ENCODE assay signal across 16 mouse cellular contexts in genomic region chr11:47387726-47388125, GRCm38 (mm10).
DNase-seq lines count a peak whose midpoint lies in the region; ATAC-seq and TF ChIP-seq lines count a peak whose summit lies in the region.
"Had no signal": no experiment of that assay in that cellular context is flagged by ENCODE, and none has a peak within 500 bp of the region (broad histone marks: within the 10 kb centered on the region; RNA-seq: fewer than 3 reads in every experiment).

No protein-coding gene starts in this region.

- 66% methylated on average over 3 of the region's 3 CpGs for WGBS in kidney, embryonic 14.5 days

- H3K4me3 ChIP-seq in gastrocnemius, adult 2 months = no peak overlapping the region
- no peak overlapping the region for H3K4me3 ChIP-seq in kidney, embryonic 14.5 days (ENCODE audit: low read length)
- H3K4me3 ChIP-seq: heart, embryonic 12.5 days; hindbrain, embryonic 10.5 days; kidney, embryonic 15.5 days; limb, embryonic 12.5 days; megakaryocyte, embryonic 14.5 days; midbrain, embryonic 15.5 days had no signal

- no peak overlapping the region for H3K4me2 ChIP-seq in kidney, embryonic 14.5 days (replicated peaks; ENCODE audit: low read depth, low read length)
- H3K4me2 ChIP-seq: heart, embryonic 12.5 days; kidney, embryonic 15.5 days; limb, embryonic 12.5 days; midbrain, embryonic 15.5 days had no signal

- ATAC-seq in kidney, embryonic 14.5 days (ENCODE audit: low FRiP score, low TSS enrichment) = no peak
- ATAC-seq: midbrain, embryonic 15.5 days had no signal

- no peaks in the 10 kb centered on the region for H3K36me3 ChIP-seq in kidney, embryonic 14.5 days (ENCODE audit: control insufficient read depth, insufficient read depth, low read length)
- H3K36me3 ChIP-seq: heart, embryonic 12.5 days; hindbrain, embryonic 10.5 days; kidney, embryonic 15.5 days; limb, embryonic 12.5 days; midbrain, embryonic 15.5 days had no signal

- intact Hi-C loops in gastrocnemius, adult 2 months (cut with DNase I) = loop anchor here (1.0 to 10.0 kb wide), 2 partner anchors 373 to 467 kb away; no protein-coding TSS in a partner anchor
- intact Hi-C loops in gastrocnemius, postnatal 36 days (cut with DNase I) = loop anchor here (5.0 kb wide), 1 partner anchor 365 kb away; no protein-coding TSS in a partner anchor

- H3K27ac ChIP-seq in gastrocnemius, adult 2 months = no peak overlapping the region
- H3K27ac ChIP-seq in kidney, embryonic 14.5 days (ENCODE audit: low read depth, low read length) = no peak overlapping the region
- H3K27ac ChIP-seq: hindbrain, embryonic 10.5 days; kidney, embryonic 15.5 days; limb, embryonic 12.5 days; midbrain, embryonic 15.5 days had no signal

- TF ChIP-seq CTCF in gastrocnemius, adult 2 months (IDR thresholded peaks at IDR 0.05) = peak; percentile 68

- H3K9me3 ChIP-seq in kidney, embryonic 14.5 days (ENCODE audit: control insufficient read depth, low read length) = no peaks in the 10 kb centered on the region
- H3K9me3 ChIP-seq: heart, embryonic 12.5 days; hindbrain, embryonic 10.5 days; kidney, embryonic 15.5 days; limb, embryonic 12.5 days; megakaryocyte, embryonic 14.5 days; midbrain, embryonic 15.5 days had no signal

- H3K9ac ChIP-seq in kidney, embryonic 14.5 days (ENCODE audit: low read depth, low read length) = no peak overlapping the region
- H3K9ac ChIP-seq: heart, embryonic 12.5 days; kidney, embryonic 15.5 days; limb, embryonic 12.5 days; midbrain, embryonic 15.5 days had no signal

- no peak for DNase-seq in gastrocnemius, adult 2 months
- DNase-seq in gastrocnemius, postnatal 36 days = no peak
- peak; percentile 5 for DNase-seq in kidney, postnatal 14 days
- DNase-seq in 3T3-L1 (ENCODE audit: low read depth, low spot score) = peak; percentile 49
- DNase-seq in ES-CJ7 (ENCODE audit: low read depth, low spot score) = peak; percentile 11
- no peak for DNase-seq in c-Kit-positive CD71-positive TER-119-positive erythroid progenitor cells, embryonic 14.5 days (ENCODE audit: low spot score)
- DNase-seq: adrenal gland, postnatal 25 days; cerebellum, adult 9-11 months; gastrocnemius, postnatal 14 days had no signal

- no peaks in the 10 kb centered on the region for H3K4me1 ChIP-seq in kidney, embryonic 14.5 days (ENCODE audit: control insufficient read depth, insufficient read depth, low read length)
- H3K4me1 ChIP-seq: heart, embryonic 12.5 days; hindbrain, embryonic 10.5 days; kidney, embryonic 15.5 days; limb, embryonic 12.5 days; midbrain, embryonic 15.5 days had no signal

- no peaks in the 10 kb centered on the region for H3K27me3 ChIP-seq in kidney, embryonic 14.5 days (ENCODE audit: control insufficient read depth, insufficient read depth, low read length)
- H3K27me3 ChIP-seq: heart, embryonic 12.5 days; kidney, embryonic 15.5 days; limb, embryonic 12.5 days; megakaryocyte, embryonic 14.5 days; midbrain, embryonic 15.5 days had no signal

Comparison
In these comparisons a context has a peak if more than half of its experiments do, and no peak if none do; other contexts are left out.
1. DNase-seq: peak in kidney, postnatal 14 days (single experiment), 3T3-L1 (single experiment) and ES-CJ7 (single experiment); none in gastrocnemius, adult 2 months (single experiment), gastrocnemius, postnatal 36 days (0 of 2) and c-Kit-positive CD71-positive TER-119-positive erythroid progenitor cells, embryonic 14.5 days (single experiment).